In the genomic region with DNA sequence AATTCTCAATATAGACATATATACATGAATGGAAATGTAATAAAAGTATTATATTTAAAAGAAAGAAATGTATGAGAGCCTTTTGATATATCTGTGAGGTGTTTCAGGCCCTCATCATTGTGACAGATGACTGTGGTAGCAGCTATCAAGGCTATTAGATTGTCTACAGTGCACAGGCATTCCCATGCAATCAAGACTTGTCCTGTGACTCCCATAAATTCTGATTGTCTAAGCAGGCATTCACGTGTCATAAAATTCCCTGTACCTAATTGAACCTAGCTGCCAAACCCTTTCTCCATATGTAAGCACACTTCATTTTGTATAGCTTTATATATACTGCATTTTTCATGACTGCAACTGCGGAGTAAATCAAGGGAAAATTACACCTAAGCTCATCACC, we compare ENCODE assay signal across 28 mouse cellular contexts.
"Had no signal": no experiment of that assay in that cellular context is flagged by ENCODE, and none has a peak within 500 bp of the region (broad histone marks: within the 10 kb centered on the region; RNA-seq: fewer than 3 reads in every experiment).

No protein-coding gene starts in this region.

- H3K4me2 ChIP-seq: embryonic facial prominence, embryonic 12.5 days; embryonic facial prominence, embryonic 13.5 days; embryonic facial prominence, embryonic 15.5 days; forebrain, embryonic 12.5 days; forebrain, embryonic 13.5 days; forebrain, embryonic 15.5 days had no signal

- H3K4me3 ChIP-seq: embryonic facial prominence, embryonic 10.5 days; embryonic facial prominence, embryonic 12.5 days; embryonic facial prominence, embryonic 13.5 days; embryonic facial prominence, embryonic 15.5 days; erythroblast, embryonic 14.5 days; forebrain, embryonic 10.5 days; forebrain, embryonic 12.5 days; forebrain, embryonic 13.5 days; forebrain, embryonic 15.5 days; gastrocnemius, adult 2 months had no signal

- H3K9me3 ChIP-seq: embryonic facial prominence, embryonic 10.5 days; embryonic facial prominence, embryonic 12.5 days; embryonic facial prominence, embryonic 13.5 days; embryonic facial prominence, embryonic 15.5 days; forebrain, embryonic 10.5 days; forebrain, embryonic 12.5 days; forebrain, embryonic 13.5 days; forebrain, embryonic 15.5 days had no signal

- H3K27ac ChIP-seq: embryonic facial prominence, embryonic 10.5 days; embryonic facial prominence, embryonic 12.5 days; embryonic facial prominence, embryonic 13.5 days; embryonic facial prominence, embryonic 15.5 days; forebrain, embryonic 10.5 days; forebrain, embryonic 12.5 days; forebrain, embryonic 13.5 days; forebrain, embryonic 15.5 days; gastrocnemius, adult 2 months had no signal

- H3K36me3 ChIP-seq: embryonic facial prominence, embryonic 10.5 days; embryonic facial prominence, embryonic 12.5 days; embryonic facial prominence, embryonic 13.5 days; embryonic facial prominence, embryonic 15.5 days; forebrain, embryonic 10.5 days; forebrain, embryonic 12.5 days; forebrain, embryonic 15.5 days had no signal

- ATAC-seq: forebrain, embryonic 13.5 days; forebrain, embryonic 14.5 days; forebrain, embryonic 15.5 days; forebrain, embryonic 16.5 days; forebrain, postnatal 0 days had no signal

- H3K4me1 ChIP-seq: embryonic facial prominence, embryonic 10.5 days; embryonic facial prominence, embryonic 12.5 days; embryonic facial prominence, embryonic 13.5 days; embryonic facial prominence, embryonic 15.5 days; forebrain, embryonic 12.5 days had no signal

- DNase-seq: cerebellum, adult 18-20 months; cerebellum, adult 2 months; cerebellum, adult 8-10 months; cerebellum, adult 9-10 months; cerebellum, adult 9-11 months; cerebellum, postnatal 10 days; cerebellum, postnatal 14 days; cerebellum, postnatal 25 days; cerebellum, postnatal 36 days; embryo, embryonic 11 days; forebrain, postnatal 0 days; gastrocnemius, adult 2 months; gastrocnemius, postnatal 10 days; gastrocnemius, postnatal 14 days; gastrocnemius, postnatal 25 days; gastrocnemius, postnatal 36 days; heart, adult 11 months had no signal

- H3K27me3 ChIP-seq: embryonic facial prominence, embryonic 12.5 days; embryonic facial prominence, embryonic 13.5 days; embryonic facial prominence, embryonic 15.5 days; forebrain, embryonic 12.5 days; forebrain, embryonic 13.5 days; forebrain, embryonic 15.5 days had no signal

- H3K9ac ChIP-seq: embryonic facial prominence, embryonic 12.5 days; embryonic facial prominence, embryonic 13.5 days; embryonic facial prominence, embryonic 15.5 days; forebrain, embryonic 12.5 days; forebrain, embryonic 13.5 days; forebrain, embryonic 15.5 days; forebrain, postnatal 0 days had no signal
